Mouse (Mus musculus) neural tube, embryonic 12.5 days (tissue): ENCODE results near the gene 5330417C22Rik. TPM values are rescaled to one million over a fixed set of nuclear protein-coding genes. Genes with fewer than 3 reads are reported as not detected.

ENCODE experiments used
- ATAC-seq: fragments of 200-750 bp; cut with Nextera tagmentation; 2 replicates; pipeline ENCODE4 v1.8.0; 2017; ENCODE audit warnings: low read depth, mild to moderate bottlenecking, moderate TSS enrichment, moderate library complexity; ENCODE audit not compliant: low FRiP score
- H3K27ac ChIP-seq: fragments of 300-500 bp; sonication (generic); 2 replicates; pipeline ENCODE4 v1.5.1; 2016
- H3K27me3 ChIP-seq: fragments of 300-500 bp; sonication (generic); replicated peaks from 2 replicates; pipeline ENCODE4 v1.6.1; 2016; ENCODE audit warnings: mild to moderate bottlenecking
- H3K36me3 ChIP-seq: fragments of 300-500 bp; sonication (generic); 2 replicates; pipeline ENCODE4 v1.6.1; 2016; ENCODE audit warnings: mild to moderate bottlenecking
- H3K4me1 ChIP-seq: fragments of 300-500 bp; sonication (generic); 2 replicates; pipeline ENCODE4 v1.6.1; 2016
- H3K4me2 ChIP-seq: fragments of 300-500 bp; sonication (generic); replicated peaks from 2 replicates; pipeline ENCODE4 v1.6.1; 2016; ENCODE audit warnings: mild to moderate bottlenecking
- H3K4me3 ChIP-seq: fragments of 300-500 bp; sonication (generic); 2 replicates; pipeline ENCODE4 v1.5.1; 2016
- H3K9ac ChIP-seq: fragments of 300-500 bp; sonication (generic); 2 replicates; pipeline ENCODE4 v1.6.1; 2016; ENCODE audit warnings: mild to moderate bottlenecking
- H3K9me3 ChIP-seq: fragments of 300-500 bp; sonication (generic); 2 replicates; pipeline ENCODE4 v1.6.1; 2016; ENCODE audit warnings: mild to moderate bottlenecking
- WGBS: fragments of 180-500 bp; shearing (Covaris S2); methylation state at CpG from one replicate; pipeline ENCODE4 v1.1.7; 2016; 5-methylcytosine and 5-hydroxymethylcytosine counted together
- polyA plus RNA-seq: library from polyadenylated mRNA; unstranded; fragments of >200 nt; fragmentation: Nextera tagmentation; extraction: Ambion mirVana; gene quantifications from 2 replicates; pipeline ENCODE4 v1.2.1, GENCODE M21; 2016

5330417C22Rik gene
- polyA plus RNA-seq, 1 experiment from 2014 or later, result 4.6 TPM

- H3K27ac ChIP-seq, result no peak overlapping the region
- no peaks in the 10 kb centered on the region for H3K9me3 ChIP-seq
- WGBS, result 92% methylated on average over 4 of the region's 4 CpGs
- no peak for ATAC-seq
- H3K27me3 ChIP-seq, result no peaks in the 10 kb centered on the region
- no peak overlapping the region for H3K4me2 ChIP-seq
- H3K4me3 ChIP-seq, result no peak overlapping the region
- no peak overlapping the region for H3K9ac ChIP-seq
- H3K4me1 ChIP-seq, result no peaks in the 10 kb centered on the region
- no peaks in the 10 kb centered on the region for H3K36me3 ChIP-seq
Observed at GRCm38 (mm10) chr3:108484749-108485148, 51.6 kb downstream of the 5330417C22Rik start.

GRCm38 (mm10) chr3:108478800-108479199, 57.5 kb downstream of the 5330417C22Rik start:
- Histone ChIP-seq H3K4me2 (no peak overlapping the region), H3K9ac (no peak overlapping the region), H3K4me1 (no peaks in the 10 kb centered on the region), H3K36me3 (no peaks in the 10 kb centered on the region), H3K27me3 (no peaks in the 10 kb centered on the region), H3K27ac (no peak overlapping the region), H3K4me3 (no peak overlapping the region), H3K9me3 (no peaks in the 10 kb centered on the region)
- ATAC-seq, result no peak
- WGBS, result 92% methylated on average over 4 of the region's 4 CpGs

- WGBS, result 50% methylated on average over 14 of the region's 14 CpGs
- no peaks in the 10 kb centered on the region for H3K36me3 ChIP-seq
- H3K9me3 ChIP-seq, result no peaks in the 10 kb centered on the region
- no peak overlapping the region for H3K9ac ChIP-seq
- no peak overlapping the region for H3K27ac ChIP-seq
- H3K27me3 ChIP-seq, result no peaks in the 10 kb centered on the region
- no peaks in the 10 kb centered on the region for H3K4me1 ChIP-seq
- no peak overlapping the region for H3K4me2 ChIP-seq
- H3K4me3 ChIP-seq, result no peak overlapping the region
- no peak for ATAC-seq
Observed at GRCm38 (mm10) chr3:108476761-108477619, 59.3 kb downstream of the 5330417C22Rik start.

GRCm38 (mm10) chr3:108475496-108475895, 60.8 kb downstream of the 5330417C22Rik start:
- 83% methylated on average over 5 of the region's 5 CpGs for WGBS
- H3K4me1 ChIP-seq, result no peaks in the 10 kb centered on the region
- ATAC-seq, result no peak

GRCm38 (mm10) chr3:108474969-108475368, 61.4 kb downstream of the 5330417C22Rik start:
- H3K9ac ChIP-seq, result no peak overlapping the region
- no peaks in the 10 kb centered on the region for H3K36me3 ChIP-seq
- H3K4me1 ChIP-seq, result no peaks in the 10 kb centered on the region
- no peak for ATAC-seq
- H3K4me2 ChIP-seq, result no peak overlapping the region
- no peak overlapping the region for H3K4me3 ChIP-seq
- WGBS, result 91% methylated on average over 7 of the region's 7 CpGs
- no peaks in the 10 kb centered on the region for H3K9me3 ChIP-seq
- no peaks in the 10 kb centered on the region for H3K27me3 ChIP-seq
- H3K27ac ChIP-seq, result no peak overlapping the region

More at GRCm38 (mm10) chr3:108475496-108475895, 60.8 kb downstream of the 5330417C22Rik start:
- Histone ChIP-seq H3K9ac (no peak overlapping the region), H3K9me3 (no peaks in the 10 kb centered on the region), H3K4me2 (no peak overlapping the region), H3K36me3 (no peaks in the 10 kb centered on the region), H3K4me3 (no peak overlapping the region), H3K27ac (no peak overlapping the region), H3K27me3 (no peaks in the 10 kb centered on the region)

GRCm38 (mm10) chr3:108467760-108468159, 68.6 kb downstream of the 5330417C22Rik start:
- no peaks in the 10 kb centered on the region for H3K36me3 ChIP-seq
- no peaks in the 10 kb centered on the region for H3K4me1 ChIP-seq
- H3K9ac ChIP-seq, result no peak overlapping the region
- WGBS, result 60% methylated on average over 8 of the region's 8 CpGs
- H3K9me3 ChIP-seq, result no peaks in the 10 kb centered on the region
- H3K27me3 ChIP-seq, result no peaks in the 10 kb centered on the region
- no peak overlapping the region for H3K4me2 ChIP-seq
- no peak overlapping the region for H3K4me3 ChIP-seq
- no peak overlapping the region for H3K27ac ChIP-seq
- no peak; the same call in 1 of the 2 replicates for ATAC-seq

- Histone ChIP-seq H3K4me3 (no peak overlapping the region), H3K9ac (no peak overlapping the region), H3K9me3 (no peaks in the 10 kb centered on the region), H3K4me2 (no peak overlapping the region), H3K36me3 (no peaks in the 10 kb centered on the region), H3K27me3 (no peaks in the 10 kb centered on the region), H3K4me1 (no peaks in the 10 kb centered on the region), H3K27ac (no peak overlapping the region)
- WGBS, result 87% methylated on average over 6 of the region's 6 CpGs
- ATAC-seq, result no peak
Observed at GRCm38 (mm10) chr3:108466425-108466824, 69.9 kb downstream of the 5330417C22Rik start.

GRCm38 (mm10) chr3:108458866-108459265, 77.5 kb downstream of the 5330417C22Rik start:
- H3K4me3 ChIP-seq, result no peak overlapping the region
- ATAC-seq, result no peak
- no peak overlapping the region for H3K27ac ChIP-seq
- 53% methylated on average over 10 of the region's 10 CpGs for WGBS
- H3K4me2 ChIP-seq, result no peak overlapping the region
- no peaks in the 10 kb centered on the region for H3K36me3 ChIP-seq
- no peaks in the 10 kb centered on the region for H3K4me1 ChIP-seq
- H3K9ac ChIP-seq, result no peak overlapping the region
- no peaks in the 10 kb centered on the region for H3K9me3 ChIP-seq
- no peaks in the 10 kb centered on the region for H3K27me3 ChIP-seq

- H3K9ac ChIP-seq, result no peak overlapping the region
- no peaks in the 10 kb centered on the region for H3K9me3 ChIP-seq
- no peak for ATAC-seq
- no peak overlapping the region for H3K27ac ChIP-seq
- H3K27me3 ChIP-seq, result no peaks in the 10 kb centered on the region
- H3K4me3 ChIP-seq, result no peak overlapping the region
- H3K36me3 ChIP-seq, result no peaks in the 10 kb centered on the region
- WGBS, result 69% methylated on average over 14 of the region's 14 CpGs
- no peaks in the 10 kb centered on the region for H3K4me1 ChIP-seq
- no peak overlapping the region for H3K4me2 ChIP-seq
Observed at GRCm38 (mm10) chr3:108458380-108458779, 78.0 kb downstream of the 5330417C22Rik start.

GRCm38 (mm10) chr3:108454172-108454571, 82.2 kb downstream of the 5330417C22Rik start:
- Histone ChIP-seq H3K9me3 (no peaks in the 10 kb centered on the region), H3K4me3 (no peak overlapping the region), H3K36me3 (no peaks in the 10 kb centered on the region), H3K27ac (no peak overlapping the region), H3K9ac (no peak overlapping the region), H3K27me3 (no peaks in the 10 kb centered on the region), H3K4me1 (no peaks in the 10 kb centered on the region), H3K4me2 (no peak overlapping the region)
- ATAC-seq, result no peak
- WGBS, result 83% methylated on average over 1 of the region's 1 CpGs

GRCm38 (mm10) chr3:108451969-108452368, 84.4 kb downstream of the 5330417C22Rik start:
- H3K9me3 ChIP-seq, result no peaks in the 10 kb centered on the region
- H3K36me3 ChIP-seq, result no peaks in the 10 kb centered on the region
- no peak overlapping the region for H3K4me2 ChIP-seq
- 90% methylated on average over 2 of the region's 2 CpGs for WGBS
- no peak overlapping the region for H3K4me3 ChIP-seq
- H3K4me1 ChIP-seq, result no peaks in the 10 kb centered on the region
- no peak for ATAC-seq
- H3K27ac ChIP-seq, result no peak overlapping the region
- H3K9ac ChIP-seq, result no peak overlapping the region
- no peaks in the 10 kb centered on the region for H3K27me3 ChIP-seq

GRCm38 (mm10) chr3:108445366-108445705, 91.0 kb downstream of the 5330417C22Rik start:
- Histone ChIP-seq H3K4me1 (peaks cover 23% of the 10 kb centered on the region), H3K27ac (no peak overlapping the region), H3K4me2 (peak overlapping the region; percentile 79), H3K9ac (peak overlapping the region; percentile 78), H3K36me3 (peaks cover 4% of the 10 kb centered on the region; the same call in 1 of the 2 replicates), H3K27me3 (no peaks in the 10 kb centered on the region), H3K4me3 (peak overlapping the region; percentile 82), H3K9me3 (no peaks in the 10 kb centered on the region)
- WGBS, result 16% methylated on average over 6 of the region's 6 CpGs
- ATAC-seq, result no peak
